Comparison of ENCODE assay signal across 8 mouse cellular contexts in genomic region chr8:111644286-111645051, GRCm38 (mm10). TPM values are rescaled to one million over a fixed set of nuclear protein-coding genes. Genes with fewer than 3 reads are reported as not detected.
DNase-seq lines count a peak whose midpoint lies in the region; ATAC-seq lines count a peak whose summit lies in the region.
"Not testable (repeated sequence)": the region's sequence is repeated elsewhere in the genome, so short reads cannot be mapped to it uniquely, and the experiment has no call there.

No protein-coding gene starts in this region.

- peak overlapping the region; percentile 59 for H3K4me2 ChIP-seq in embryonic facial prominence, embryonic 14.5 days (ENCODE audit: low read depth, low read length)
- H3K4me2 ChIP-seq in heart, embryonic 15.5 days = peak overlapping the region; percentile 60
- peak overlapping the region; percentile 100 for H3K4me2 ChIP-seq in liver, embryonic 15.5 days
- peak overlapping the region; percentile 64 for H3K4me2 ChIP-seq in midbrain, embryonic 14.5 days (ENCODE audit: low read length)
- H3K4me2 ChIP-seq in stomach, embryonic 14.5 days (replicated peaks; ENCODE audit: low read depth, low read length) = peak overlapping the region; percentile 58

- DNase-seq in 3T3-L1 (ENCODE audit: low read depth, low spot score) (peak; percentile 79), adipocyte (ENCODE audit: low spot score) (peak; percentile 78)
- DNase-seq in embryonic facial prominence, embryonic 14.5 days (ENCODE audit: low spot score) = not testable (repeated sequence)
- peak; percentile 82 for DNase-seq in kidney, adult 9 months
- peak; percentile 32 for DNase-seq in midbrain, embryonic 14.5 days

- not testable (repeated sequence) for H3K9me3 ChIP-seq in embryonic facial prominence, embryonic 14.5 days (ENCODE audit: control insufficient read depth, low read length); heart, embryonic 15.5 days (replicated peaks); liver, embryonic 15.5 days (replicated peaks); midbrain, embryonic 14.5 days (ENCODE audit: control insufficient read depth, low read length); stomach, embryonic 14.5 days (ENCODE audit: control insufficient read depth, low read depth, low read length)

- not testable (repeated sequence) for H3K27me3 ChIP-seq in embryonic facial prominence, embryonic 14.5 days (replicated peaks; ENCODE audit: control insufficient read depth, insufficient read depth, low read length); heart, embryonic 15.5 days; liver, embryonic 15.5 days; midbrain, embryonic 14.5 days (ENCODE audit: control insufficient read depth, insufficient read depth, low read length); stomach, embryonic 14.5 days (ENCODE audit: control insufficient read depth, insufficient read depth, low read length)

- H3K4me1 ChIP-seq in embryonic facial prominence, embryonic 14.5 days (ENCODE audit: control insufficient read depth, insufficient read depth, low read length) = peaks cover 10% of the 10 kb centered on the region; the same call in 1 of the 2 replicates
- H3K4me1 ChIP-seq in heart, embryonic 15.5 days (replicated peaks) = peaks cover 20% of the 10 kb centered on the region
- peaks cover 46% of the 10 kb centered on the region for H3K4me1 ChIP-seq in liver, embryonic 15.5 days (replicated peaks)
- not testable (repeated sequence) for H3K4me1 ChIP-seq in midbrain, embryonic 14.5 days (ENCODE audit: control insufficient read depth, insufficient read depth, low read length); stomach, embryonic 14.5 days (ENCODE audit: control insufficient read depth, insufficient read depth, low read length)

- not testable (repeated sequence) for H3K36me3 ChIP-seq in embryonic facial prominence, embryonic 14.5 days (ENCODE audit: control insufficient read depth, insufficient read depth, low read length); heart, embryonic 15.5 days; liver, embryonic 15.5 days (replicated peaks); midbrain, embryonic 14.5 days (ENCODE audit: control insufficient read depth, insufficient read depth, low read length); stomach, embryonic 14.5 days (ENCODE audit: control insufficient read depth, insufficient read depth, low read length)

- not testable (repeated sequence) for H3K9ac ChIP-seq in embryonic facial prominence, embryonic 14.5 days (ENCODE audit: low read depth, low read length); stomach, embryonic 14.5 days (replicated peaks; ENCODE audit: low read depth, low read length)
- peak overlapping the region; percentile 98 for H3K9ac ChIP-seq in heart, embryonic 15.5 days
- H3K9ac ChIP-seq in liver, embryonic 15.5 days = peak overlapping the region; percentile 80
- H3K9ac ChIP-seq in midbrain, embryonic 14.5 days (replicated peaks; ENCODE audit: low read length) = peak overlapping the region; percentile 83; the same call in 1 of the 2 replicates

- peak overlapping the region; percentile 81 for H3K4me3 ChIP-seq in embryonic facial prominence, embryonic 14.5 days (ENCODE audit: low read depth, low read length)
- peak overlapping the region; percentile 98 for H3K4me3 ChIP-seq in heart, embryonic 15.5 days
- peak overlapping the region; percentile 78 for H3K4me3 ChIP-seq in liver, embryonic 15.5 days (replicated peaks)
- peak overlapping the region; percentile 88 for H3K4me3 ChIP-seq in midbrain, embryonic 14.5 days (replicated peaks; ENCODE audit: low read depth, low read length)
- peak overlapping the region; percentile 63 for H3K4me3 ChIP-seq in stomach, embryonic 14.5 days (ENCODE audit: low read depth, low read length)

- peak overlapping the region; percentile 95 for H3K27ac ChIP-seq in embryonic facial prominence, embryonic 14.5 days (replicated peaks; ENCODE audit: low read depth, low read length)
- H3K27ac ChIP-seq in heart, embryonic 15.5 days = peak overlapping the region; percentile 98
- H3K27ac ChIP-seq in liver, embryonic 15.5 days (replicated peaks) = peak overlapping the region; percentile 94
- peak overlapping the region; percentile 94; the same call in 1 of the 2 replicates for H3K27ac ChIP-seq in midbrain, embryonic 14.5 days (replicated peaks; ENCODE audit: low read depth, low read length)
- H3K27ac ChIP-seq in stomach, embryonic 14.5 days (ENCODE audit: low read length) = peak overlapping the region; percentile 92; the same call in 1 of the 2 replicates

- ATAC-seq in embryonic facial prominence, embryonic 14.5 days (ENCODE audit: low read depth); heart, embryonic 15.5 days (replicated peaks; ENCODE audit: insufficient number of reproducible peaks, insufficient read depth, low FRiP score, low read depth); liver, embryonic 15.5 days (ENCODE audit: insufficient read depth); midbrain, embryonic 14.5 days (ENCODE audit: low FRiP score, low TSS enrichment); stomach, embryonic 14.5 days (ENCODE audit: insufficient number of reproducible peaks, insufficient read depth, low FRiP score, low read depth): not testable (repeated sequence)

- WGBS in embryonic facial prominence, embryonic 14.5 days = 65% methylated on average over 12 of the region's 12 CpGs
- whole genome bisulfite sequencing in heart, embryonic 15.5 days = 53% methylated on average over 12 of the region's 12 CpGs
- 17% methylated on average over 12 of the region's 12 CpGs for WGBS in liver, embryonic 15.5 days (ENCODE audit: insufficient replicate concordance)
- 66% methylated on average over 12 of the region's 12 CpGs for WGBS in midbrain, embryonic 14.5 days
- WGBS in stomach, embryonic 14.5 days = 59% methylated on average over 12 of the region's 12 CpGs

RNA-seq across cellular contexts. Expression of gene Zfp1, which starts 1.3 kb away (rescaled TPM):
- polyA plus RNA-seq in embryonic facial prominence, embryonic 14.5 days (2014; fragmentation: Nextera tagmentation; extraction: Ambion mirVana) = 16.3 and 19.3 TPM in 2 replicates
- polyA plus RNA-seq in heart, embryonic 15.5 days (2015; fragmentation: Nextera tagmentation; extraction: Ambion mirVana) = 11.7 and 15.0 TPM in 2 replicates
- 4.0 and 4.9 TPM in 2 replicates for polyA plus RNA-seq in liver, embryonic 15.5 days (2015; fragmentation: Nextera tagmentation; extraction: Ambion mirVana)
- polyA plus RNA-seq in midbrain, embryonic 14.5 days (2014; fragmentation: Nextera tagmentation; extraction: Ambion mirVana) = 27.3 and 33.8 TPM in 2 replicates
- polyA plus RNA-seq in stomach, embryonic 14.5 days (2014; fragmentation: Nextera tagmentation; extraction: Ambion mirVana) = 26.3 and 26.7 TPM in 2 replicates

RNA-seq across cellular contexts. Expression of gene Ldhd, which starts 14.3 kb away (rescaled TPM):
- 0.38 and 0.60 TPM in 2 replicates for polyA plus RNA-seq in embryonic facial prominence, embryonic 14.5 days (2014; fragmentation: Nextera tagmentation; extraction: Ambion mirVana)
- polyA plus RNA-seq in heart, embryonic 15.5 days (2015; fragmentation: Nextera tagmentation; extraction: Ambion mirVana) = 0.79 and 1.0 TPM in 2 replicates
- 0.22 and 0.31 TPM in 2 replicates for polyA plus RNA-seq in liver, embryonic 15.5 days (2015; fragmentation: Nextera tagmentation; extraction: Ambion mirVana)
- 0.45 and 0.69 TPM in 2 replicates for polyA plus RNA-seq in midbrain, embryonic 14.5 days (2014; fragmentation: Nextera tagmentation; extraction: Ambion mirVana)
- 1.3 and 1.5 TPM in 2 replicates for polyA plus RNA-seq in stomach, embryonic 14.5 days (2014; fragmentation: Nextera tagmentation; extraction: Ambion mirVana)

RNA-seq across cellular contexts. Expression of gene Ctrb1, which starts 46.3 kb away (rescaled TPM):
- polyA plus RNA-seq in embryonic facial prominence, embryonic 14.5 days (2014; fragmentation: Nextera tagmentation; extraction: Ambion mirVana) = not detected in 2 replicates
- polyA plus RNA-seq in heart, embryonic 15.5 days (2015; fragmentation: Nextera tagmentation; extraction: Ambion mirVana) = 0.43 and 2.9 TPM in 2 replicates
- polyA plus RNA-seq in liver, embryonic 15.5 days (2015; fragmentation: Nextera tagmentation; extraction: Ambion mirVana) = 3.0 and 32.8 TPM in 2 replicates
- polyA plus RNA-seq in midbrain, embryonic 14.5 days (2014; fragmentation: Nextera tagmentation; extraction: Ambion mirVana) = not detected in 2 replicates
- 201 TPM in 1 of 2 replicates, not detected in the other for polyA plus RNA-seq in stomach, embryonic 14.5 days (2014; fragmentation: Nextera tagmentation; extraction: Ambion mirVana)
